Mouse (Mus musculus): ENCODE results near the gene Prpf6. TPM values are rescaled to one million over a fixed set of nuclear protein-coding genes. Genes with fewer than 3 reads are reported as not detected.

The Prpf6 gene
- total RNA-seq, 4 experiments from 2014 or later, result 28.8 to 35.0 (median 32.6) TPM

- no peak for DNase-seq (ENCODE audit: low spot score in 2 of 2)
Measured at GRCm38 (mm10) chr2:181596221-181596960, 4.7 kb downstream of the Prpf6 start.

GRCm38 (mm10) chr2:181597378-181598061 lies 5.9 kb downstream of the Prpf6 start:
- no peak for DNase-seq (ENCODE audit: low spot score in 2 of 2)

- no peak for DNase-seq (ENCODE audit: low spot score in 2 of 2)
Measured at GRCm38 (mm10) chr2:181598454-181599351, 7.0 kb downstream of the Prpf6 start, which contains the start of gene Samd10. Gene Samd10, minus strand, starts transcription at chr2:181599212.

GRCm38 (mm10) chr2:181600226-181600758 lies 8.6 kb downstream of the Prpf6 start:
- DNase-seq (ENCODE audit: low spot score in 2 of 2), result no peak

GRCm38 (mm10) chr2:181600828-181601750 lies 9.4 kb downstream of the Prpf6 start:
- DNase-seq (ENCODE audit: low spot score in 2 of 2), result peak; percentile 94 to 96

- DNase-seq (ENCODE audit: low spot score in 2 of 2), result no peak
Measured at GRCm38 (mm10) chr2:181601751-181602145, 10.1 kb downstream of the Prpf6 start.

- no peak for DNase-seq (ENCODE audit: low spot score in 2 of 2)
Measured at GRCm38 (mm10) chr2:181602367-181602766, 10.7 kb downstream of the Prpf6 start.

GRCm38 (mm10) chr2:181618761-181619495 lies 27.3 kb downstream of the Prpf6 start:
- DNase-seq (ENCODE audit: low spot score in 2 of 2), result no peak

- no peak for DNase-seq (ENCODE audit: low spot score in 2 of 2)
Measured at GRCm38 (mm10) chr2:181623401-181623800, 31.7 kb downstream of the Prpf6 start.

GRCm38 (mm10) chr2:181628471-181628870 lies 36.8 kb downstream of the Prpf6 start:
- DNase-seq (ENCODE audit: low spot score in 2 of 2), result no peak

GRCm38 (mm10) chr2:181632624-181633023 lies 41.0 kb downstream of the Prpf6 start:
- DNase-seq (ENCODE audit: low spot score in 2 of 2), result no peak

GRCm38 (mm10) chr2:181635865-181636264 lies 44.2 kb downstream of the Prpf6 start:
- DNase-seq (ENCODE audit: low spot score in 2 of 2), result no peak

- no peak for DNase-seq (ENCODE audit: low spot score in 2 of 2)
Measured at GRCm38 (mm10) chr2:181644361-181644760, 52.7 kb downstream of the Prpf6 start.

GRCm38 (mm10) chr2:181645666-181646065 lies 54.0 kb downstream of the Prpf6 start:
- DNase-seq (ENCODE audit: low spot score in 2 of 2), result no peak

- DNase-seq (ENCODE audit: low spot score in 2 of 2), result no peak
Measured at GRCm38 (mm10) chr2:181646626-181647472, 55.2 kb downstream of the Prpf6 start.

GRCm38 (mm10) chr2:181648926-181649325 lies 57.3 kb downstream of the Prpf6 start:
- DNase-seq (ENCODE audit: low spot score in 2 of 2), result no peak

GRCm38 (mm10) chr2:181653065-181653464 lies 61.4 kb downstream of the Prpf6 start:
- DNase-seq (ENCODE audit: low spot score in 2 of 2), result no peak

- no peak for DNase-seq (ENCODE audit: low spot score in 2 of 2)
Measured at GRCm38 (mm10) chr2:181653523-181653922, 61.9 kb downstream of the Prpf6 start.

GRCm38 (mm10) chr2:181656734-181657133 lies 65.1 kb downstream of the Prpf6 start, which contains the start of gene Gm29797:
Gene Gm29797, plus strand, starts transcription at chr2:181657034.
- DNase-seq (ENCODE audit: low spot score in 2 of 2), result no peak

Measured in gastrocnemius, adult 8-10 months (tissue).